Comparison of ENCODE assay signal across 15 mouse cellular contexts in genomic region chr9:44581423-44581822, GRCm38 (mm10). TPM values are rescaled to one million over a fixed set of nuclear protein-coding genes. Genes with fewer than 3 reads are reported as not detected.
DNase-seq lines count a peak whose midpoint lies in the region; ATAC-seq lines count a peak whose summit lies in the region.
"Had no signal": no experiment of that assay in that cellular context is flagged by ENCODE, and none has a peak within 500 bp of the region (broad histone marks: within the 10 kb centered on the region; RNA-seq: fewer than 3 reads in every experiment).

No protein-coding gene starts in this region.

- H3K9ac ChIP-seq in limb, embryonic 13.5 days: 0 out of 2 replicates have a peak overlapping the region, but pooled peaks have one; percentile 36
- H3K9ac ChIP-seq in forebrain, embryonic 13.5 days: no peak overlapping the region
- no peak overlapping the region for H3K9ac ChIP-seq in hindbrain, embryonic 16.5 days (ENCODE audit: low read depth, low read length)
- H3K9ac ChIP-seq: neural tube, embryonic 12.5 days had no signal

- H3K9me3 ChIP-seq in limb, embryonic 13.5 days: 0 out of 2 replicates have a peak, but pooled peaks cover 8% of the 10 kb centered on the region
- H3K9me3 ChIP-seq in forebrain, embryonic 13.5 days (replicated peaks): peaks cover 5% of the 10 kb centered on the region; the same call in 1 of the 2 replicates
- no peaks in the 10 kb centered on the region for H3K9me3 ChIP-seq in hindbrain, embryonic 16.5 days (ENCODE audit: control insufficient read depth, low read length)
- H3K9me3 ChIP-seq: neural tube, embryonic 12.5 days had no signal

- H3K36me3 ChIP-seq in limb, embryonic 13.5 days: no peaks in the 10 kb centered on the region
- no peaks in the 10 kb centered on the region for H3K36me3 ChIP-seq in forebrain, embryonic 13.5 days (ENCODE audit: poor library complexity, severe bottlenecking)
- H3K36me3 ChIP-seq in hindbrain, embryonic 16.5 days (ENCODE audit: control insufficient read depth, insufficient read depth, low read length): no peaks in the 10 kb centered on the region
- H3K36me3 ChIP-seq: neural tube, embryonic 12.5 days had no signal

- H3K27ac ChIP-seq in limb, embryonic 13.5 days: no peak overlapping the region
- H3K27ac ChIP-seq in forebrain, embryonic 13.5 days: no peak overlapping the region
- no peak overlapping the region for H3K27ac ChIP-seq in hindbrain, embryonic 16.5 days (ENCODE audit: low read depth, low read length)
- H3K27ac ChIP-seq: neural tube, embryonic 12.5 days had no signal

- peak; percentile 42 for DNase-seq in lung, postnatal 36 days
- DNase-seq in lung, adult 18-20 months: no peak
- DNase-seq in c-Kit-positive CD71-negative TER-119-negative erythroid progenitor cells, embryonic 14.5 days (ENCODE audit: low read depth): peak; percentile 44
- DNase-seq in thymus, postnatal 36 days: peak; percentile 33 to 55
- no peak for DNase-seq in left cerebral cortex, postnatal 10 days (ENCODE audit: extremely low spot score in 1 of 2, low spot score in 2 of 2)
- DNase-seq: adrenal gland, postnatal 25 days; cerebellum, postnatal 10 days; kidney, adult 2 months had no signal

- no peaks in the 10 kb centered on the region for H3K27me3 ChIP-seq in limb, embryonic 13.5 days
- no peaks in the 10 kb centered on the region for H3K27me3 ChIP-seq in forebrain, embryonic 13.5 days
- H3K27me3 ChIP-seq in hindbrain, embryonic 16.5 days (replicated peaks; ENCODE audit: control insufficient read depth, insufficient read depth, low read length): no peaks in the 10 kb centered on the region
- H3K27me3 ChIP-seq: neural tube, embryonic 12.5 days had no signal

- intact Hi-C loops in left cerebral cortex, postnatal 10 days (cut with DNase I): no loop called here

- no peak overlapping the region for H3K4me2 ChIP-seq in limb, embryonic 13.5 days (replicated peaks)
- no peak overlapping the region for H3K4me2 ChIP-seq in forebrain, embryonic 13.5 days
- no peak overlapping the region for H3K4me2 ChIP-seq in hindbrain, embryonic 16.5 days (ENCODE audit: low read length)
- H3K4me2 ChIP-seq: neural tube, embryonic 12.5 days had no signal

- 3% methylated on average over 3 of the region's 3 CpGs for WGBS in limb, embryonic 13.5 days
- WGBS in forebrain, embryonic 13.5 days: 41% methylated on average over 3 of the region's 3 CpGs
- WGBS in hindbrain, embryonic 16.5 days: 56% methylated on average over 3 of the region's 3 CpGs

- H3K4me3 ChIP-seq in limb, embryonic 13.5 days: no peak overlapping the region
- no peak overlapping the region for H3K4me3 ChIP-seq in forebrain, embryonic 13.5 days
- H3K4me3 ChIP-seq in hindbrain, embryonic 16.5 days (ENCODE audit: low read length): no peak overlapping the region
- H3K4me3 ChIP-seq: neural tube, embryonic 12.5 days had no signal

- ATAC-seq in limb, embryonic 13.5 days (ENCODE audit: low FRiP score, low read depth): no peak
- no peak for ATAC-seq in forebrain, embryonic 13.5 days
- ATAC-seq in hindbrain, embryonic 16.5 days: no peak

- peaks cover 9% of the 10 kb centered on the region for H3K4me1 ChIP-seq in limb, embryonic 13.5 days
- H3K4me1 ChIP-seq in forebrain, embryonic 13.5 days: no peaks in the 10 kb centered on the region
- no peaks in the 10 kb centered on the region for H3K4me1 ChIP-seq in hindbrain, embryonic 16.5 days (ENCODE audit: control insufficient read depth, insufficient read depth, low read depth, low read length)
- H3K4me1 ChIP-seq: neural tube, embryonic 12.5 days had no signal

RNA-seq across cellular contexts. Expression of gene Cxcr5, which starts 19.7 kb away (rescaled TPM):
- 0.09 TPM in 1 of 2 replicates, not detected in the other for polyA plus RNA-seq in limb, embryonic 13.5 days (2015; fragmentation: Nextera tagmentation; extraction: Ambion mirVana)
- total RNA-seq in left cerebral cortex, postnatal 10 days (2021): not detected
- not detected in 2 replicates for polyA plus RNA-seq in forebrain, embryonic 13.5 days (2015; fragmentation: Nextera tagmentation; extraction: Ambion mirVana)
- polyA plus RNA-seq in hindbrain, embryonic 16.5 days (2015; fragmentation: Nextera tagmentation; extraction: Ambion mirVana): not detected in 2 replicates
- total RNA-seq: left cerebral cortex, adult 18-20 months had no signal
- polyA plus RNA-seq: heart, embryonic 14.5 days; macrophage; neural tube, embryonic 12.5 days had no signal

RNA-seq across cellular contexts. Expression of gene Ddx6, which starts 23.3 kb away (rescaled TPM):
- 25.8 and 26.0 TPM in 2 replicates for polyA plus RNA-seq in limb, embryonic 13.5 days (2015; fragmentation: Nextera tagmentation; extraction: Ambion mirVana)
- total RNA-seq in left cerebral cortex, postnatal 10 days (2021): 100 to 1,000 TPM; 114 to 115 TPM
- 28.1 and 30.0 TPM in 2 replicates for polyA plus RNA-seq in forebrain, embryonic 13.5 days (2015; fragmentation: Nextera tagmentation; extraction: Ambion mirVana)
- polyA plus RNA-seq in hindbrain, embryonic 16.5 days (2015; fragmentation: Nextera tagmentation; extraction: Ambion mirVana): 12.5 and 14.6 TPM in 2 replicates

Comparison
In these comparisons a context has a peak if more than half of its experiments do, and no peak if none do; other contexts are left out.
1. DNase-seq: peak in lung, postnatal 36 days (single experiment), c-Kit-positive CD71-negative TER-119-negative erythroid progenitor cells, embryonic 14.5 days (single experiment) and thymus, postnatal 36 days (2 of 2); none in lung, adult 18-20 months (0 of 2) and left cerebral cortex, postnatal 10 days (0 of 2).